In the genomic region with DNA sequence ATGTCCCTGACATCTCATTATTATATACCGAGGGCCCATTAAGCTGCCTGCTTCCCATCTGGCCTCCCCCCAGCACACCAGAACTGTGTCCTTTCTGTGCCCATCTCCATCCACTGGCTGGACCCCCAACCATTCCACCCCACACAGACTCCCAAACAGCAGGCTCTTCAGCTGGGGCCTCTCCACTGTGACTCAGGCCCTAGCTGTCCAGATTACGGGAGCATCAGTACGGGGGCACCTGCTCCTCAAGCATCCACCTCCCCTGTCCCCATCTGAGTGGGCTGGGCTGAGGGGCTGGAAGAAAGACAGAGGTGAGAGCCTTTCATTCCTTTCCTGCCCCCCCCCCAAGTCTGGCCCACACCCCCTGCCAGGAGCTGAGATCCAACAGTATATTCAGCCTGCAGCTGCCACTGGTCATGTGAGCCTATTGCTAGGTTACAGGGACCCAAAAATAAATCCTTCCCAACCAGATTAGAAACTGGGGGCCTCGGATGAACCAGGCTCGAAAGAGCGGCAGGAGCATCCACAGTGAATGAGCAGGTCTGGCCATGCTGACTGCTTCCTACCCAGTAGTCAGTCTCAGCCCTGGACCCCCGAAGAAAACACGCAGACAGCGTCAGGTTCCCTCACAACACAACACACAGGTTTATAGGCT, we compare ENCODE assay signal across 9 mouse cellular contexts. TPM values are rescaled to one million over a fixed set of nuclear protein-coding genes. Genes with fewer than 3 reads are reported as not detected.
A peak's percentile ranks its signal among the peaks of the same experiment; 100 is the strongest.
DNase-seq lines count a peak whose midpoint lies in the region; ATAC-seq lines count a peak whose summit lies in the region.
"Had no signal": no experiment of that assay in that cellular context is flagged by ENCODE, and none has a peak within 500 bp of the region (broad histone marks: within the 10 kb centered on the region; RNA-seq: fewer than 3 reads in every experiment).

No protein-coding gene starts in this region.

- DNase-seq in limb, embryonic 10.5 days (ENCODE audit: low spot score): no peak
- no peak for DNase-seq in spleen, postnatal 14 days (ENCODE audit: low spot score in 2 of 2)
- no peak for DNase-seq in ovary, postnatal 10 days (ENCODE audit: low spot score)
- no peak for DNase-seq in lung, postnatal 4 days

- no peaks in the 10 kb centered on the region for H3K27me3 ChIP-seq in limb, embryonic 13.5 days
- H3K27me3 ChIP-seq in limb, embryonic 10.5 days (ENCODE audit: low read depth, poor library complexity, severe bottlenecking): no peaks in the 10 kb centered on the region
- H3K27me3 ChIP-seq in hindbrain, embryonic 15.5 days: no peaks in the 10 kb centered on the region
- H3K27me3 ChIP-seq in midbrain, embryonic 13.5 days: no peaks in the 10 kb centered on the region

- 0 out of 2 replicates have a peak overlapping the region, but pooled peaks have one; percentile 10 for H3K27ac ChIP-seq in limb, embryonic 13.5 days
- no peak overlapping the region for H3K27ac ChIP-seq in limb, embryonic 10.5 days
- H3K27ac ChIP-seq in hindbrain, embryonic 15.5 days (replicated peaks): peak overlapping the region; percentile 35
- H3K27ac ChIP-seq in midbrain, embryonic 13.5 days: peak overlapping the region; percentile 80

- H3K36me3 ChIP-seq in limb, embryonic 13.5 days: no peaks in the 10 kb centered on the region
- no peaks in the 10 kb centered on the region for H3K36me3 ChIP-seq in limb, embryonic 10.5 days
- H3K36me3 ChIP-seq in hindbrain, embryonic 15.5 days: no peaks in the 10 kb centered on the region
- H3K36me3 ChIP-seq in midbrain, embryonic 13.5 days: no peaks in the 10 kb centered on the region

- H3K4me1 ChIP-seq in limb, embryonic 13.5 days: peaks cover 4% of the 10 kb centered on the region; the same call in 1 of the 2 replicates
- H3K4me1 ChIP-seq in limb, embryonic 10.5 days: peaks cover 10% of the 10 kb centered on the region; the same call in 1 of the 2 replicates
- peaks cover 20% of the 10 kb centered on the region for H3K4me1 ChIP-seq in hindbrain, embryonic 15.5 days (replicated peaks)
- H3K4me1 ChIP-seq in midbrain, embryonic 13.5 days (replicated peaks): peaks cover 19% of the 10 kb centered on the region

- no peaks in the 10 kb centered on the region for H3K9me3 ChIP-seq in limb, embryonic 13.5 days
- no peaks in the 10 kb centered on the region for H3K9me3 ChIP-seq in limb, embryonic 10.5 days (replicated peaks)
- H3K9me3 ChIP-seq in hindbrain, embryonic 15.5 days: no peaks in the 10 kb centered on the region
- no peaks in the 10 kb centered on the region for H3K9me3 ChIP-seq in midbrain, embryonic 13.5 days
- H3K9me3 ChIP-seq: megakaryocyte, embryonic 14.5 days had no signal

- no peak overlapping the region for H3K4me3 ChIP-seq in limb, embryonic 13.5 days
- H3K4me3 ChIP-seq in limb, embryonic 10.5 days: no peak overlapping the region
- H3K4me3 ChIP-seq in hindbrain, embryonic 15.5 days: no peak overlapping the region
- H3K4me3 ChIP-seq in midbrain, embryonic 13.5 days (replicated peaks): no peak overlapping the region
- H3K4me3 ChIP-seq: megakaryocyte, embryonic 14.5 days had no signal

- ATAC-seq in limb, embryonic 13.5 days (ENCODE audit: low FRiP score, low read depth): peak; percentile 60
- ATAC-seq in hindbrain, embryonic 15.5 days (ENCODE audit: low FRiP score, low read depth): peak; percentile 39
- ATAC-seq in midbrain, embryonic 13.5 days: peak; percentile 67
- ATAC-seq in activated CD4-positive, CD25-positive, alpha-beta regulatory T cell, adult 4 months: no peak

- no peak overlapping the region for H3K4me2 ChIP-seq in limb, embryonic 13.5 days (replicated peaks)
- H3K4me2 ChIP-seq in hindbrain, embryonic 15.5 days: no peak overlapping the region
- H3K4me2 ChIP-seq in midbrain, embryonic 13.5 days (replicated peaks): no peak overlapping the region

- 63% methylated on average over 9 of the region's 9 CpGs for WGBS in limb, embryonic 13.5 days
- WGBS in limb, embryonic 10.5 days: 71% methylated on average over 9 of the region's 9 CpGs
- 43% methylated on average over 9 of the region's 9 CpGs for WGBS in hindbrain, embryonic 15.5 days
- WGBS in midbrain, embryonic 13.5 days: 40% methylated on average over 9 of the region's 9 CpGs

- no peak overlapping the region; the same call in 1 of the 2 replicates for H3K9ac ChIP-seq in limb, embryonic 13.5 days
- H3K9ac ChIP-seq in hindbrain, embryonic 15.5 days: no peak overlapping the region
- 0 out of 2 replicates have a peak overlapping the region, but pooled peaks have one; percentile 30 for H3K9ac ChIP-seq in midbrain, embryonic 13.5 days (replicated peaks)

RNA-seq across cellular contexts. Expression of gene Gpr61, which starts 3.8 kb away (rescaled TPM):
- polyA plus RNA-seq in limb, embryonic 13.5 days (2015; fragmentation: Nextera tagmentation; extraction: Ambion mirVana): 0.09 and 0.19 TPM in 2 replicates
- 0.08 TPM in 1 of 2 replicates, not detected in the other for polyA plus RNA-seq in limb, embryonic 10.5 days (2016; fragmentation: Nextera tagmentation; extraction: Ambion mirVana)
- 6.1 and 6.4 TPM in 2 replicates for polyA plus RNA-seq in hindbrain, embryonic 15.5 days (2015; fragmentation: Nextera tagmentation; extraction: Ambion mirVana)
- 2.0 and 2.1 TPM in 2 replicates for polyA plus RNA-seq in midbrain, embryonic 13.5 days (2015; fragmentation: Nextera tagmentation; extraction: Ambion mirVana)
- not detected for polyA plus RNA-seq in activated CD4-positive, CD25-positive, alpha-beta regulatory T cell, adult 4 months (2017; shearing (Covaris generic))

RNA-seq across cellular contexts. Expression of gene Gnai3, which starts 12.6 kb away (rescaled TPM):
- 184 and 193 TPM in 2 replicates for polyA plus RNA-seq in limb, embryonic 13.5 days (2015; fragmentation: Nextera tagmentation; extraction: Ambion mirVana)
- 178 and 197 TPM in 2 replicates for polyA plus RNA-seq in limb, embryonic 10.5 days (2016; fragmentation: Nextera tagmentation; extraction: Ambion mirVana)
- polyA plus RNA-seq in hindbrain, embryonic 15.5 days (2015; fragmentation: Nextera tagmentation; extraction: Ambion mirVana): 120 and 122 TPM in 2 replicates
- 148 and 152 TPM in 2 replicates for polyA plus RNA-seq in midbrain, embryonic 13.5 days (2015; fragmentation: Nextera tagmentation; extraction: Ambion mirVana)
- 100 to 1,000 TPM; 109 to 113 TPM for polyA plus RNA-seq in activated CD4-positive, CD25-positive, alpha-beta regulatory T cell, adult 4 months (2017; shearing (Covaris generic))

RNA-seq across cellular contexts. Expression of gene Amigo1, which starts 27.6 kb away (rescaled TPM):
- 4.3 and 4.4 TPM in 2 replicates for polyA plus RNA-seq in limb, embryonic 13.5 days (2015; fragmentation: Nextera tagmentation; extraction: Ambion mirVana)
- polyA plus RNA-seq in limb, embryonic 10.5 days (2016; fragmentation: Nextera tagmentation; extraction: Ambion mirVana): 2.6 and 3.0 TPM in 2 replicates
- 13.3 and 16.6 TPM in 2 replicates for polyA plus RNA-seq in hindbrain, embryonic 15.5 days (2015; fragmentation: Nextera tagmentation; extraction: Ambion mirVana)
- polyA plus RNA-seq in midbrain, embryonic 13.5 days (2015; fragmentation: Nextera tagmentation; extraction: Ambion mirVana): 9.9 and 11.0 TPM in 2 replicates
- under 1 TPM; 0.09 to 0.19 TPM for polyA plus RNA-seq in activated CD4-positive, CD25-positive, alpha-beta regulatory T cell, adult 4 months (2017; shearing (Covaris generic))

RNA-seq across cellular contexts. Expression of gene Cyb561d1, which starts 42.5 kb away (rescaled TPM):
- 1.8 and 2.1 TPM in 2 replicates for polyA plus RNA-seq in limb, embryonic 13.5 days (2015; fragmentation: Nextera tagmentation; extraction: Ambion mirVana)
- polyA plus RNA-seq in limb, embryonic 10.5 days (2016; fragmentation: Nextera tagmentation; extraction: Ambion mirVana): 1.6 and 2.1 TPM in 2 replicates
- 3.4 and 3.5 TPM in 2 replicates for polyA plus RNA-seq in hindbrain, embryonic 15.5 days (2015; fragmentation: Nextera tagmentation; extraction: Ambion mirVana)
- 4.3 and 5.6 TPM in 2 replicates for polyA plus RNA-seq in midbrain, embryonic 13.5 days (2015; fragmentation: Nextera tagmentation; extraction: Ambion mirVana)
- polyA plus RNA-seq in activated CD4-positive, CD25-positive, alpha-beta regulatory T cell, adult 4 months (2017; shearing (Covaris generic)): 1 to 10 TPM; 5.9 to 6.9 TPM

RNA-seq across cellular contexts. Expression of gene Atxn7l2, which starts 52.2 kb away (rescaled TPM):
- 25.4 and 26.7 TPM in 2 replicates for polyA plus RNA-seq in limb, embryonic 13.5 days (2015; fragmentation: Nextera tagmentation; extraction: Ambion mirVana)
- polyA plus RNA-seq in limb, embryonic 10.5 days (2016; fragmentation: Nextera tagmentation; extraction: Ambion mirVana): 23.3 and 25.7 TPM in 2 replicates
- polyA plus RNA-seq in hindbrain, embryonic 15.5 days (2015; fragmentation: Nextera tagmentation; extraction: Ambion mirVana): 20.3 and 24.3 TPM in 2 replicates
- polyA plus RNA-seq in midbrain, embryonic 13.5 days (2015; fragmentation: Nextera tagmentation; extraction: Ambion mirVana): 27.8 and 28.8 TPM in 2 replicates
- 1 to 10 TPM; 4.3 to 7.8 TPM for polyA plus RNA-seq in activated CD4-positive, CD25-positive, alpha-beta regulatory T cell, adult 4 months (2017; shearing (Covaris generic))
